ENCODE assay signal across 12 mouse cellular contexts in the genomic region with DNA sequence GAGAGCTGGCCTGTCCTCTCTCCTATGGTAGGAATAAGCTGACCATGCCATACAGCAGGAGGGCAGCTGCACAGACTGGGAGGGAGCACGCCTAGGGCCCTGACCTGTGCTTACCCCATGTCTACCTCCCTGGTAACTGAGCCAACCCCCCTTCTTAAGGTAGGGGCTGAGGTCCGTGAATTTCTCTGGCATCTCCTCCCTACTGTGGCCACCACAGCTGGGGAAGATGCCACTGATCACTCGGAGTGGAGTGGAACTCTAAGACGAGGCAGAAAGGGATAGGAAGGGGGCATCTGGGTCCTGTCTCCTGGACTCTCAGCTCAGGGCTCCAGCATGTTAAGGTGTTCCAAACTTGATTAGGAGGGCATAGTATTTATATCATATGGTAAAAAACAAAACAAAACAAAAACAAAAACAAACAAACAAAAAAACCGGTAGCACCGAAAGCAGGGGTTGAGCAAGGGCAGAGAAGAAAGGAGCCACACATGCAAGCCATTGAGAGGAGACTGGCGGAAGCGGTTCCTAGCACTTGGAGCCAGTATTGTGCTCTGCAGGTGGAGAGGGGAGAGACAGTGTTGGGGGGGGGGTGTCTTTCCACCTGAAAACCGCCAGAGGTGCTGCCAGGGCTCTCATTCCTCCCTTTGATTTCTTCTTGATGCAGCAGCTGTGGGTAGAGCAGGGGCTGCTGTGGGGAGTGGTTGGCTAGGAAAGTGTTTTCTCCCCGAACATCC. TPM values are rescaled to one million over a fixed set of nuclear protein-coding genes. Genes with fewer than 3 reads are reported as not detected.
DNase-seq lines count a peak whose midpoint lies in the region; ATAC-seq lines count a peak whose summit lies in the region.
"Had no signal": no experiment of that assay in that cellular context is flagged by ENCODE, and none has a peak within 500 bp of the region (broad histone marks: within the 10 kb centered on the region; RNA-seq: fewer than 3 reads in every experiment).

No protein-coding gene starts in this region.

- WGBS in hindbrain, embryonic 10.5 days: 57% methylated on average over 10 of the region's 10 CpGs
- 53% methylated on average over 10 of the region's 10 CpGs for WGBS in hindbrain, embryonic 12.5 days
- 45% methylated on average over 10 of the region's 10 CpGs for WGBS in midbrain, embryonic 16.5 days

- no peaks in the 10 kb centered on the region for H3K9me3 ChIP-seq in hindbrain, embryonic 10.5 days
- H3K9me3 ChIP-seq in hindbrain, embryonic 12.5 days (replicated peaks): no peaks in the 10 kb centered on the region
- H3K9me3 ChIP-seq in midbrain, embryonic 16.5 days (replicated peaks; ENCODE audit: control insufficient read depth, low read length, poor library complexity, severe bottlenecking): no peaks in the 10 kb centered on the region
- H3K9me3 ChIP-seq: G1E had no signal

- peaks cover 67% of the 10 kb centered on the region for H3K4me1 ChIP-seq in hindbrain, embryonic 10.5 days (replicated peaks)
- peaks cover 70% of the 10 kb centered on the region for H3K4me1 ChIP-seq in hindbrain, embryonic 12.5 days
- H3K4me1 ChIP-seq in midbrain, embryonic 16.5 days (ENCODE audit: control insufficient read depth, insufficient read depth, low read length): peaks cover 45% of the 10 kb centered on the region

- no peak overlapping the region for H3K9ac ChIP-seq in hindbrain, embryonic 12.5 days
- 0 out of 2 replicates have a peak overlapping the region, but pooled peaks have one; percentile 28 for H3K9ac ChIP-seq in midbrain, embryonic 16.5 days (ENCODE audit: low read depth, low read length)

- DNase-seq in hindbrain, embryonic 10.5 days (ENCODE audit: low spot score): no peak
- DNase-seq in ZHBTc4 (ENCODE audit: low read depth, low spot score): peak; percentile 58
- DNase-seq in forelimb bud, embryonic 11.5 days (ENCODE audit: low read depth, low spot score): peak; percentile 16
- no peak for DNase-seq in Muller cell, postnatal 12 days (ENCODE audit: inconsistent ontology term)
- DNase-seq in cerebellum, postnatal 4 days (ENCODE audit: low spot score in 2 of 2): no peak
- no peak for DNase-seq in layer of hippocampus, postnatal 10 days (ENCODE audit: low spot score in 2 of 2)
- DNase-seq: cerebellum, postnatal 36 days had no signal

- H3K36me3 ChIP-seq in hindbrain, embryonic 10.5 days: no peaks in the 10 kb centered on the region
- no peaks in the 10 kb centered on the region for H3K36me3 ChIP-seq in hindbrain, embryonic 12.5 days
- H3K36me3 ChIP-seq in midbrain, embryonic 16.5 days (ENCODE audit: control insufficient read depth, insufficient read depth, low read length): no peaks in the 10 kb centered on the region
- H3K36me3 ChIP-seq: G1E had no signal

- H3K4me2 ChIP-seq in hindbrain, embryonic 12.5 days (replicated peaks): no peak overlapping the region
- no peak overlapping the region for H3K4me2 ChIP-seq in midbrain, embryonic 16.5 days (ENCODE audit: low read length)

- peak overlapping the region; percentile 62 for H3K27ac ChIP-seq in hindbrain, embryonic 10.5 days
- no peak overlapping the region for H3K27ac ChIP-seq in hindbrain, embryonic 12.5 days
- no peak overlapping the region for H3K27ac ChIP-seq in midbrain, embryonic 16.5 days (ENCODE audit: low read length)

- no peak for ATAC-seq in hindbrain, embryonic 12.5 days (ENCODE audit: low FRiP score)
- no peak for ATAC-seq in midbrain, embryonic 16.5 days

- peaks cover 11% of the 10 kb centered on the region for H3K27me3 ChIP-seq in hindbrain, embryonic 10.5 days (ENCODE audit: insufficient read depth, poor library complexity, severe bottlenecking)
- no peaks in the 10 kb centered on the region for H3K27me3 ChIP-seq in hindbrain, embryonic 12.5 days
- no peaks in the 10 kb centered on the region for H3K27me3 ChIP-seq in midbrain, embryonic 16.5 days (ENCODE audit: control insufficient read depth, insufficient read depth, low read depth, low read length)

- H3K4me3 ChIP-seq in hindbrain, embryonic 10.5 days: no peak overlapping the region
- H3K4me3 ChIP-seq in hindbrain, embryonic 12.5 days: no peak overlapping the region
- no peak overlapping the region for H3K4me3 ChIP-seq in midbrain, embryonic 16.5 days (ENCODE audit: low read depth, low read length)

RNA-seq across cellular contexts. Expression of a gene that starts 56.6 kb away (rescaled TPM):
- not detected in 2 replicates for polyA plus RNA-seq in hindbrain, embryonic 10.5 days (2016; fragmentation: Nextera tagmentation; extraction: Ambion mirVana)
- polyA plus RNA-seq in hindbrain, embryonic 12.5 days (2016; fragmentation: Nextera tagmentation; extraction: Ambion mirVana): not detected in 2 replicates
- not detected in 2 replicates for polyA plus RNA-seq in midbrain, embryonic 16.5 days (2015; fragmentation: Nextera tagmentation; extraction: Ambion mirVana)
- not detected for total RNA-seq in layer of hippocampus, postnatal 10 days (2021)
- total RNA-seq: G1E; gastrocnemius, adult 18-20 months; layer of hippocampus, postnatal 14 days had no signal
- polyA plus RNA-seq: G1E had no signal

Comparison
In these comparisons a context has a peak if more than half of its experiments do, and no peak if none do; other contexts are left out.
1. DNase-seq: peak in ZHBTc4 (single experiment) and forelimb bud, embryonic 11.5 days (single experiment); none in hindbrain, embryonic 10.5 days (single experiment), Muller cell, postnatal 12 days (single experiment), cerebellum, postnatal 4 days (0 of 2) and layer of hippocampus, postnatal 10 days (0 of 2).